Mouse (Mus musculus) ES-E14 (cell line): Measurements from ENCODE around the gene Atp1b3. TPM values are rescaled to one million over a fixed set of nuclear protein-coding genes. Genes with fewer than 3 reads are reported as not detected.

Experiments
- DNase-seq: peaks from one replicate; pipeline ENCODE4 v3.0.0-alpha.2; 2013; ENCODE audit warnings: low read depth, low spot score
- H3K27ac ChIP-seq: 2 replicates; pipeline ENCODE4 v1.5.1; 2012; ENCODE audit warnings: low read depth, mild to moderate bottlenecking, low read length, moderate library complexity, mixed read lengths; ENCODE audit not compliant: poor library complexity, insufficient read depth, severe bottlenecking
- H3K36me3 ChIP-seq: 2 replicates; pipeline ENCODE4 v1.6.1; 2012; ENCODE audit warnings: mild to moderate bottlenecking, low read length, moderate library complexity, mixed read lengths; ENCODE audit not compliant: control insufficient read depth, poor library complexity, insufficient read depth, severe bottlenecking
- H3K4me1 ChIP-seq, 2 experiments: fragments of 150-350 bp in 1 of 2; sonication (generic) in 1 of 2; 2 replicates each; pipeline ENCODE4 v1.6.1; 2012; ENCODE audit warnings: low read length in 2 of 2, mild to moderate bottlenecking in 1 of 2, mixed read lengths in 1 of 2; ENCODE audit not compliant: control insufficient read depth in 2 of 2, insufficient read depth in 2 of 2, poor library complexity in 1 of 2
- H3K4me3 ChIP-seq, 2 experiments: fragments of 150-350 bp in 1 of 2; sonication (generic) in 1 of 2; 2 replicates each; pipeline ENCODE4 v1.5.1; 2012; ENCODE audit warnings: low read length in 2 of 2, low read depth in 1 of 2, mild to moderate bottlenecking in 1 of 2, mixed read lengths in 1 of 2; ENCODE audit not compliant: insufficient read depth in 1 of 2, poor library complexity in 1 of 2, severe bottlenecking in 1 of 2
- H3K9ac ChIP-seq: 2 replicates; pipeline ENCODE4 v1.6.1; 2012; ENCODE audit warnings: low read depth, mild to moderate bottlenecking, low read length, mixed read lengths; ENCODE audit not compliant: poor library complexity, insufficient read depth, severe bottlenecking
- H3K9me3 ChIP-seq: fragments of 150-350 bp; sonication (generic); 2 replicates; pipeline ENCODE4 v1.6.1; 2012; ENCODE audit warnings: low read depth, mild to moderate bottlenecking, low read length; ENCODE audit not compliant: control insufficient read depth, insufficient read depth
- CHD2 ChIP-seq: IDR thresholded peaks from 2 replicates; pipeline ENCODE4 v1.6.1; 2014; ENCODE audit warnings: mild to moderate bottlenecking, low read depth, low read length, inconsistent platforms
- HCFC1 ChIP-seq: IDR thresholded peaks from 2 replicates; pipeline ENCODE4 v1.6.1; 2012; ENCODE audit warnings: low read length, inconsistent platforms, borderline replicate concordance; ENCODE audit not compliant: insufficient read depth
- MAFK ChIP-seq: IDR thresholded peaks from 2 replicates; pipeline ENCODE4 v1.6.1; 2014; ENCODE audit warnings: mild to moderate bottlenecking, low read depth, low read length, inconsistent platforms; ENCODE audit not compliant: insufficient read depth
- ZC3H11A ChIP-seq: IDR thresholded peaks from 2 replicates; pipeline ENCODE4 v1.6.1; 2012; ENCODE audit warnings: low read depth, mild to moderate bottlenecking, inconsistent platforms, low read length, borderline replicate concordance
- ZNF384 ChIP-seq: IDR thresholded peaks from 2 replicates; pipeline ENCODE4 v1.6.1; 2012; ENCODE audit warnings: low read depth, low read length, inconsistent platforms
- in situ Hi-C, 2 experiments: fragments of 600-800 bp; cut with MboI; formaldehyde crosslinking; loops; one replicate each; pipeline ENCODE4 v1.15.1; 2025; ENCODE audit warnings: low sequenced_read_pairs in 2 of 2, inconsistent platforms in 1 of 2; ENCODE audit not compliant: unreplicated experiment in 2 of 2
- total RNA-seq: library from RNA; depleted of rRNA; stranded (reverse); fragments of 300-350 nt; gene quantifications from 2 replicates; pipeline ENCODE4 v1.2.3, GENCODE M21; 2012

The Atp1b3 gene
- total RNA-seq, 1 experiment: 132 TPM

DNA sequence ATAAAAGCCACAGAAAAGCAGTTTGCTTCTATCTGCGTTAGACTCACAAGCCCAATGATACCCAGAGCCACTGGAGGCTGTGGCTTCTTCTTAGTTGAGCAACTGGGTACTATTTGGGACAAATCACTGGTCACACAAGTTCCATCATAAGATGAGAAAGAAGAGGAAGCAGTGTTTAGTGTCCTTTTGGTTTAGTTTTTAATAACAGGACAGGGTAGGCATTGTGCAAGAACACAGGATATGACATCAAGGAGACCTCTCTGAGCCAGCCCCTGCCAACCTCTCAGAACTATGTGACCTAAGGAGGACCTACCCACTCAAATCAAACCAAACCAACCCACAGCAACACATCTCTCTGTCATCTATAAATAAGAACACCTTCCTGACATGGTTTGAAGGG lies 27.7 kb upstream of the Atp1b3 start:
- Histone ChIP-seq H3K9ac (no peak overlapping the region), H3K9me3 (no peaks in the 10 kb centered on the region), H3K27ac (no peak overlapping the region), H3K36me3 (no peaks in the 10 kb centered on the region), H3K4me1 (peaks cover 3 to 9% of the 10 kb centered on the region in 2 experiments; a peak in 2 of 4 replicates), H3K4me3 (no peak overlapping the region)
- in situ Hi-C loops: no loop called here
- TF ChIP-seq ZNF384 (no peak), MAFK (no peak), CHD2 (no peak), ZC3H11A (no peak), HCFC1 (no peak)
- no peak for DNase-seq

DNA sequence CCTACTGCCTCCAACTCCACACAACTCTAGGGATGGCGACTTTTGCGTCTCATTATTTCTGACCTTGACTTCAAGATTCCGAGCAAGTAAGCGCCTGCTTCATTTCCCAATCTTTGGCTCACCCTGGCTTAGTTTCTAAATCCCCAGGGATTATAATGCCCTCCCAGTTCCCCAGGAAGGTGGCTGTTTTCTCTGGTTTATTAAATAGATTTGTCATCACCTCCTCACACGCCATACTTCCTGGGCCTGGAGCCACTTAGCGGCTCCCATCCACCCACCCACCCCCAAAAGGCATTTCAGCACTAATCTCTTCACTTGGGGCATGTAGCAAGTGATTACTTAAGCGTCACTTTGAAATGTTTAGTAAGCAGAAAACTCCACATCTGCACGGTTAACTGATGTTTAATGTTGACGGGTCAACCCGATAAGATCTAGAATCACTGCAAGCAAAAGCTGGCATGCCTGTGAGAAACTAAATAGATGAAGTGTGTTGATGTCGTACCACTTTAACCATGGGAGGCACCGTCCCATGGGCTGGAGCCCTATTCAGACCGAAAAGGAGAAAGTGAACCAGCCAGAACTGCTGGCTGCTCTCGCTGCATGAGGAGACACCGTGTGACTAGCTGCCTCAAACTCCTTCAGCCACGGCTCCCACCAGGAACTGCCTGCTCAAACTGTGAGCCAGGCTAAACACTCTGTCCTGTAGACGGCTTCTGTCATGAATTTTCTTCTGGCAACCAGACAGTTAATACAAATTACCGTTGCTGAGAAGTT lies 19.7 kb upstream of the Atp1b3 start:
- no peaks in the 10 kb centered on the region for H3K9me3 ChIP-seq
- peaks cover 0 to 10% of the 10 kb centered on the region in 2 experiments; a peak in 2 of 4 replicates for H3K4me1 ChIP-seq
- no peak for TF ChIP-seq ZC3H11A
- TF ChIP-seq HCFC1: no peak
- no peak for TF ChIP-seq MAFK
- no peak for TF ChIP-seq CHD2
- no peak for TF ChIP-seq ZNF384
- H3K27ac ChIP-seq: no peak overlapping the region
- in situ Hi-C loops: no loop called here
- no peak for DNase-seq
- H3K36me3 ChIP-seq: no peaks in the 10 kb centered on the region
- H3K9ac ChIP-seq: no peak overlapping the region
- H3K4me3 ChIP-seq: no peak overlapping the region

DNA sequence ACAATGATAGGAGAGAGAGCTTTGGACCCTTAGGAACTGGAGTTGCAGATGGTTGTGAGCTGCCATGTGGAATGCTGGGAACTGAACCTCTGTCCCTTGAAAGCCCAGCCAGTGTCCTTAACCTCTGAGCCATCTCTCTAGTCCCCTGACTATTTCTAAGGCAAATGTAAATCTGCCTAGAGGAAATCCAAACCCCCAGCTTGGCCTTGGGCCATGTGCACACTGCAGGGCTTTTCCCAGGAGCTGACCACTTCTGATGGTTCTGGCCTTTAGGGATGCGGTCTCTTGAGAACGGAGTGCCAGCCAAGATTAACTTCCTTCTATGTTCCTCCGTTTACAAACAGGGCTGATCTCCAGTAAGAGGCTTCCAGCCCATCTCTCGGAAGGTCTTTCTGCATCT lies 18.5 kb upstream of the Atp1b3 start:
- Histone ChIP-seq H3K4me3 (no peak overlapping the region), H3K36me3 (no peaks in the 10 kb centered on the region), H3K27ac (no peak overlapping the region), H3K9ac (no peak overlapping the region), H3K9me3 (no peaks in the 10 kb centered on the region), H3K4me1 (peaks cover 0 to 10% of the 10 kb centered on the region in 2 experiments; a peak in 2 of 4 replicates)
- in situ Hi-C loops: no loop called here
- no peak for DNase-seq
- TF ChIP-seq ZC3H11A: no peak
- no peak for TF ChIP-seq MAFK
- no peak for TF ChIP-seq ZNF384
- no peak for TF ChIP-seq HCFC1
- TF ChIP-seq CHD2: no peak

DNA sequence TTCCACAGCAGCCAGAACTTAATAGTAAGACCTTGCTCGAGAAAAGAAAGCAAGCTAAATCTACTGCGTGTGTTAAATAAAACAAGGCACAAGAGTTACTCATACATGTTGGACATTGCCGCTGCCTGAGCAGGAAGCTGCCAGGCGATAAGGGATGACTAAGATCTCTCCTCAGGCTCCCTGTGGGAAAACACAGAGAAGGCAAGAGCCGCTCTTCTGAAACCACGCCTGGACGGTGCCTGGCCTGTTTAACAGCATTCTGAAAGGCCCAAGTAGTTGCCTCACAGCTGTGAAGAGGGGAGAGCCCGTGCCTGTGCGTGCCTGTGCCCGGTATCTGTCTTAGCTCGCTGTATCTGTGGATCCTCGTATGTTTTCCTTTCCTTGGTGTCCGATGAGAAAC lies 17.2 kb upstream of the Atp1b3 start:
- DNase-seq: no peak
- H3K9me3 ChIP-seq: no peaks in the 10 kb centered on the region

More for the DNA sequence above, 17.2 kb upstream of the Atp1b3 start:
- no peak overlapping the region for H3K9ac ChIP-seq
- H3K4me3 ChIP-seq: no peak overlapping the region
- TF ChIP-seq CHD2: no peak
- TF ChIP-seq ZNF384: no peak
- no peak for TF ChIP-seq MAFK
- TF ChIP-seq HCFC1: no peak
- TF ChIP-seq ZC3H11A: no peak
- no peak overlapping the region for H3K27ac ChIP-seq
- in situ Hi-C loops: no loop called here
- H3K36me3 ChIP-seq: no peaks in the 10 kb centered on the region
- H3K4me1 ChIP-seq: peaks cover 0 to 8% of the 10 kb centered on the region in 2 experiments; a peak in 2 of 4 replicates
